ENCODE assay signal across 8 mouse cellular contexts in genomic region chr7:126779983-126780970, GRCm38 (mm10). TPM values are rescaled to one million over a fixed set of nuclear protein-coding genes. Genes with fewer than 3 reads are reported as not detected.
DNase-seq lines count a peak whose midpoint lies in the region; ATAC-seq and TF ChIP-seq lines count a peak whose summit lies in the region.

No protein-coding gene starts in this region.

- peak overlapping the region; percentile 93 for H3K4me2 ChIP-seq in forebrain, embryonic 12.5 days
- H3K4me2 ChIP-seq in lung, embryonic 15.5 days: peak overlapping the region; percentile 87

- peak; percentile 74 for DNase-seq in ES-E14 (ENCODE audit: low read depth, low spot score)
- peak; percentile 67 for DNase-seq in c-Kit-negative CD71-positive TER-119-positive erythroid progenitor cells, embryonic 14.5 days (ENCODE audit: low read depth, low spot score)
- DNase-seq in heart, postnatal 10 days: peak; percentile 87 to 93
- peak; percentile 94 for DNase-seq in kidney, postnatal 4 days
- DNase-seq in thymus, postnatal 14 days: peak; percentile 93

- peaks cover 19% of the 10 kb centered on the region for H3K36me3 ChIP-seq in ES-E14 (ENCODE audit: control insufficient read depth, insufficient read depth, low read length, poor library complexity, severe bottlenecking)
- H3K36me3 ChIP-seq in forebrain, embryonic 12.5 days (replicated peaks): peaks cover 17% of the 10 kb centered on the region
- peaks cover 18% of the 10 kb centered on the region for H3K36me3 ChIP-seq in lung, embryonic 15.5 days

- TF ChIP-seq POLR2A in olfactory bulb, adult 2 months (IDR thresholded peaks at IDR 0.05; ENCODE audit: insufficient read depth, low read depth, low read length): no peak

- in situ Hi-C loops in ES-E14 (cut with MboI; ENCODE audit: low sequenced_read_pairs in 2 of 2, unreplicated experiment in 2 of 2): no loop called here

- H3K27ac ChIP-seq in ES-E14 (ENCODE audit: insufficient read depth, low read depth, low read length, poor library complexity, severe bottlenecking): no peak overlapping the region
- H3K27ac ChIP-seq in forebrain, embryonic 12.5 days: peak overlapping the region; percentile 79
- peak overlapping the region; percentile 39 for H3K27ac ChIP-seq in lung, embryonic 15.5 days
- peak overlapping the region; percentile 55; the same call in 1 of the 2 replicates for H3K27ac ChIP-seq in olfactory bulb, adult 2 months (ENCODE audit: insufficient read depth, low read depth, low read length)

- no peaks in the 10 kb centered on the region for H3K9me3 ChIP-seq in ES-E14 (ENCODE audit: control insufficient read depth, insufficient read depth, low read depth, low read length)
- no peaks in the 10 kb centered on the region for H3K9me3 ChIP-seq in forebrain, embryonic 12.5 days
- no peaks in the 10 kb centered on the region for H3K9me3 ChIP-seq in lung, embryonic 15.5 days

- H3K9ac ChIP-seq in ES-E14 (ENCODE audit: insufficient read depth, low read depth, low read length, poor library complexity, severe bottlenecking): peak overlapping the region; percentile 59
- peak overlapping the region; percentile 53 for H3K9ac ChIP-seq in forebrain, embryonic 12.5 days
- peak overlapping the region; percentile 45 for H3K9ac ChIP-seq in lung, embryonic 15.5 days

- intact Hi-C loops in heart, postnatal 10 days (cut with DNase I): no loop called here

- H3K27me3 ChIP-seq in forebrain, embryonic 12.5 days: no peaks in the 10 kb centered on the region
- H3K27me3 ChIP-seq in lung, embryonic 15.5 days: no peaks in the 10 kb centered on the region

- H3K4me1 ChIP-seq in ES-E14 (ENCODE audit: control insufficient read depth in 2 of 2, insufficient read depth in 2 of 2, low read length in 2 of 2, poor library complexity in 1 of 2): peaks cover 5 to 24% of the 10 kb centered on the region in 2 experiments
- H3K4me1 ChIP-seq in forebrain, embryonic 12.5 days: peaks cover 46% of the 10 kb centered on the region
- H3K4me1 ChIP-seq in lung, embryonic 15.5 days: peaks cover 56% of the 10 kb centered on the region
- H3K4me1 ChIP-seq in olfactory bulb, adult 2 months (ENCODE audit: control insufficient read depth, insufficient read depth, low read length): peaks cover 27% of the 10 kb centered on the region

- WGBS in forebrain, embryonic 12.5 days: 2% methylated on average over 21 of the region's 21 CpGs
- WGBS in lung, embryonic 15.5 days: under 1% methylated on average over 21 of the region's 21 CpGs
- WGBS in olfactory bulb, adult 2 months: under 1% methylated on average over 21 of the region's 21 CpGs

- peak; percentile 72 for ATAC-seq in forebrain, embryonic 12.5 days (ENCODE audit: low FRiP score)
- ATAC-seq in lung, embryonic 15.5 days (ENCODE audit: borderline replicate concordance, extremely low read depth, low FRiP score, low TSS enrichment): peak; percentile 62; the same call in 1 of the 2 replicates

- peak overlapping the region; percentile 23 to 64; a peak in 3 of 4 replicates for H3K4me3 ChIP-seq in ES-E14 (ENCODE audit: insufficient read depth in 1 of 2, low read depth in 1 of 2, low read length in 2 of 2, poor library complexity in 1 of 2, severe bottlenecking in 1 of 2)
- H3K4me3 ChIP-seq in forebrain, embryonic 12.5 days (replicated peaks): peak overlapping the region; percentile 39
- peak overlapping the region; percentile 40 for H3K4me3 ChIP-seq in lung, embryonic 15.5 days
- H3K4me3 ChIP-seq in olfactory bulb, adult 2 months (ENCODE audit: insufficient read depth, low read depth, low read length): peak overlapping the region; percentile 35

- peak; percentile 81 for TF ChIP-seq CTCF in olfactory bulb, adult 2 months (IDR thresholded peaks at IDR 0.05; ENCODE audit: insufficient read depth, low read depth, low read length)

TF ChIP-seq in ES-E14, 5 proteins besides CTCF, POLR2A, EP300 and RAD21:
- TF ChIP-seq ZNF384 (IDR thresholded peaks at IDR 0.05; ENCODE audit: low read depth, low read length) (no peak), CHD2 (IDR thresholded peaks at IDR 0.05; ENCODE audit: low read depth, low read length) (no peak), HCFC1 (IDR thresholded peaks at IDR 0.05; ENCODE audit: borderline replicate concordance, insufficient read depth, low read length) (peak; percentile 99)

RNA-seq across cellular contexts. Expression of gene Tbx6, which starts 1.0 kb away (rescaled TPM):
- total RNA-seq in ES-E14 (2012; rRNA removed): 0.89 and 1.7 TPM in 2 replicates
- 0.33 and 0.56 TPM in 2 replicates for polyA plus RNA-seq in forebrain, embryonic 12.5 days (2016; fragmentation: Nextera tagmentation; extraction: Ambion mirVana)
- total RNA-seq in heart, postnatal 10 days (2021): under 1 TPM; 0.29 to 0.35 TPM
- polyA plus RNA-seq in lung, embryonic 15.5 days (2015; fragmentation: Nextera tagmentation; extraction: Ambion mirVana): 0.26 and 0.51 TPM in 2 replicates
- not detected in 2 replicates for polyA plus RNA-seq in olfactory bulb, adult 2 months (2012; ENCODE audit: insufficient read depth, insufficient read length, low replicate concordance, missing spikeins)

RNA-seq across cellular contexts. Expression of gene Ypel3, which starts 3.5 kb away (rescaled TPM):
- 19.4 and 20.8 TPM in 2 replicates for total RNA-seq in ES-E14 (2012; rRNA removed)
- polyA plus RNA-seq in forebrain, embryonic 12.5 days (2016; fragmentation: Nextera tagmentation; extraction: Ambion mirVana): 91.8 and 92.7 TPM in 2 replicates
- total RNA-seq in heart, postnatal 10 days (2021): 10 to 100 TPM; 61.9 to 71.7 TPM
- polyA plus RNA-seq in lung, embryonic 15.5 days (2015; fragmentation: Nextera tagmentation; extraction: Ambion mirVana): 90.3 and 96.2 TPM in 2 replicates
- not detected in 2 replicates for polyA plus RNA-seq in olfactory bulb, adult 2 months (2012; ENCODE audit: insufficient read depth, insufficient read length, low replicate concordance, missing spikeins)

RNA-seq across cellular contexts. Expression of gene Ppp4c, which starts 12.0 kb away (rescaled TPM):
- total RNA-seq in ES-E14 (2012; rRNA removed): 260 and 291 TPM in 2 replicates
- polyA plus RNA-seq in forebrain, embryonic 12.5 days (2016; fragmentation: Nextera tagmentation; extraction: Ambion mirVana): 310 and 320 TPM in 2 replicates
- 10 to 100 TPM; 53.2 to 58.2 TPM for total RNA-seq in heart, postnatal 10 days (2021)
- 260 and 262 TPM in 2 replicates for polyA plus RNA-seq in lung, embryonic 15.5 days (2015; fragmentation: Nextera tagmentation; extraction: Ambion mirVana)
- polyA plus RNA-seq in olfactory bulb, adult 2 months (2012; ENCODE audit: insufficient read depth, insufficient read length, low replicate concordance, missing spikeins): not detected in 2 replicates

RNA-seq across cellular contexts. Expression of gene Gdpd3, which starts 14.1 kb away (rescaled TPM):
- 4.0 and 5.9 TPM in 2 replicates for total RNA-seq in ES-E14 (2012; rRNA removed)
- polyA plus RNA-seq in forebrain, embryonic 12.5 days (2016; fragmentation: Nextera tagmentation; extraction: Ambion mirVana): 1.4 and 1.5 TPM in 2 replicates
- 1 to 10 TPM; 3.6 to 4.6 TPM for total RNA-seq in heart, postnatal 10 days (2021)
- polyA plus RNA-seq in lung, embryonic 15.5 days (2015; fragmentation: Nextera tagmentation; extraction: Ambion mirVana): 2.5 and 2.8 TPM in 2 replicates
- not detected in 2 replicates for polyA plus RNA-seq in olfactory bulb, adult 2 months (2012; ENCODE audit: insufficient read depth, insufficient read length, low replicate concordance, missing spikeins)

RNA-seq across cellular contexts. Expression of gene Fam57b, which starts 17.2 kb away (rescaled TPM):
- 1.9 and 2.5 TPM in 2 replicates for total RNA-seq in ES-E14 (2012; rRNA removed)
- polyA plus RNA-seq in forebrain, embryonic 12.5 days (2016; fragmentation: Nextera tagmentation; extraction: Ambion mirVana): 16.2 and 17.6 TPM in 2 replicates
- total RNA-seq in heart, postnatal 10 days (2021): 10 to 100 TPM; 10.1 to 11.0 TPM
- polyA plus RNA-seq in lung, embryonic 15.5 days (2015; fragmentation: Nextera tagmentation; extraction: Ambion mirVana): 0.10 and 0.19 TPM in 2 replicates
- not detected in 2 replicates for polyA plus RNA-seq in olfactory bulb, adult 2 months (2012; ENCODE audit: insufficient read depth, insufficient read length, low replicate concordance, missing spikeins)

Comparison
In these comparisons a context has a peak if more than half of its experiments do, and no peak if none do; other contexts are left out.
1. RNA of gene Ypel3, which starts 3.5 kb away (polyA plus RNA-seq): 90.3 to 96.2 TPM in lung, embryonic 15.5 days and 91.8 to 92.7 TPM in forebrain, embryonic 12.5 days; not detected in olfactory bulb, adult 2 months; every median in the first group is over 10 times any median in the second.
2. Peak in every context shown above with its lines, with median percentiles within 50 percentile points of each other: DNase-seq, H3K4me3 ChIP-seq and H3K9ac ChIP-seq.